Mouse (Mus musculus): Measurements from ENCODE around the gene Ptprg. TPM values are rescaled to one million over a fixed set of nuclear protein-coding genes. Genes with fewer than 3 reads are reported as not detected.
A peak's percentile ranks its signal among the peaks of the same experiment; 100 is the strongest.

Ptprg gene
- polyA plus RNA-seq (2015; fragmentation: Nextera tagmentation; extraction: Ambion mirVana), result 32.8 and 35.8 TPM in 2 replicates

- no peaks in the 10 kb centered on the region; the same call in 1 of the 2 replicates for H3K27me3 ChIP-seq
- WGBS, result under 1% methylated on average over 40 of the region's 40 CpGs
Measured at GRCm38 (mm10) chr14:11553273-11553665, at the start of gene Ptprg. Ptprg (plus strand) TSS chr14:11553532.

GRCm38 (mm10) chr14:11503803-11504365 is 49.4 kb upstream of the Ptprg start:
- H3K9ac ChIP-seq, result no peak overlapping the region
- no peak overlapping the region for H3K27ac ChIP-seq
- ATAC-seq, result 0 out of 2 replicates have a peak, but pooled peaks have one; percentile 39
- H3K27me3 ChIP-seq, result no peaks in the 10 kb centered on the region
- H3K4me2 ChIP-seq, result no peak overlapping the region
- no peak overlapping the region for H3K4me3 ChIP-seq
- H3K4me1 ChIP-seq, result 0 out of 2 replicates have a peak, but pooled peaks cover 7% of the 10 kb centered on the region
- 56% methylated on average over 7 of the region's 7 CpGs for WGBS
- no peaks in the 10 kb centered on the region for H3K36me3 ChIP-seq (ENCODE audit: poor library complexity, severe bottlenecking)
- H3K9me3 ChIP-seq (replicated peaks), result no peaks in the 10 kb centered on the region

More at GRCm38 (mm10) chr14:11553273-11553665, at the start of gene Ptprg:
- Histone ChIP-seq H3K27ac (peak within 1 kb of the TSS; percentile 97), H3K4me1 (peaks cover 26% of the 10 kb centered on the region), H3K4me3 (peak within 1 kb of the TSS; percentile 76), H3K9me3 (replicated peaks) (no peaks in the 10 kb centered on the region), H3K4me2 (peak within 1 kb of the TSS; percentile 79), H3K9ac (peak within 1 kb of the TSS; percentile 79), H3K36me3 (ENCODE audit: poor library complexity, severe bottlenecking) (no peaks in the 10 kb centered on the region)
- ATAC-seq, result peak; percentile 89

- no peak for ATAC-seq
- H3K4me2 ChIP-seq, result no peak overlapping the region
- 93% methylated on average over 1 of the region's 1 CpGs for WGBS
Measured at GRCm38 (mm10) chr14:11510173-11510572, 43.2 kb upstream of the Ptprg start.

GRCm38 (mm10) chr14:11519171-11519570 is 34.2 kb upstream of the Ptprg start:
- Histone ChIP-seq H3K36me3 (ENCODE audit: poor library complexity, severe bottlenecking) (no peaks in the 10 kb centered on the region), H3K4me3 (no peak overlapping the region), H3K4me1 (no peaks in the 10 kb centered on the region), H3K9me3 (replicated peaks) (no peaks in the 10 kb centered on the region), H3K27ac (no peak overlapping the region), H3K4me2 (no peak overlapping the region), H3K9ac (no peak overlapping the region), H3K27me3 (no peaks in the 10 kb centered on the region)
- WGBS, result 96% methylated on average over 2 of the region's 2 CpGs
- ATAC-seq, result no peak

More at GRCm38 (mm10) chr14:11510173-11510572, 43.2 kb upstream of the Ptprg start:
- no peaks in the 10 kb centered on the region for H3K36me3 ChIP-seq (ENCODE audit: poor library complexity, severe bottlenecking)
- no peak overlapping the region for H3K9ac ChIP-seq
- no peaks in the 10 kb centered on the region for H3K4me1 ChIP-seq
- H3K9me3 ChIP-seq (replicated peaks), result no peaks in the 10 kb centered on the region
- H3K27me3 ChIP-seq, result no peaks in the 10 kb centered on the region
- H3K4me3 ChIP-seq, result no peak overlapping the region
- H3K27ac ChIP-seq, result no peak overlapping the region

GRCm38 (mm10) chr14:11523052-11523451 is 30.3 kb upstream of the Ptprg start:
- Histone ChIP-seq H3K4me1 (no peaks in the 10 kb centered on the region), H3K4me2 (no peak overlapping the region), H3K27me3 (no peaks in the 10 kb centered on the region), H3K36me3 (ENCODE audit: poor library complexity, severe bottlenecking) (no peaks in the 10 kb centered on the region), H3K9ac (no peak overlapping the region), H3K4me3 (no peak overlapping the region), H3K27ac (no peak overlapping the region), H3K9me3 (replicated peaks) (no peaks in the 10 kb centered on the region)
- WGBS, result 89% methylated on average over 3 of the region's 3 CpGs
- ATAC-seq, result no peak

- Histone ChIP-seq H3K4me3 (no peak overlapping the region), H3K36me3 (ENCODE audit: poor library complexity, severe bottlenecking) (no peaks in the 10 kb centered on the region), H3K4me1 (peaks cover 14% of the 10 kb centered on the region), H3K9me3 (replicated peaks) (no peaks in the 10 kb centered on the region), H3K27ac (no peak overlapping the region), H3K4me2 (no peak overlapping the region), H3K9ac (no peak overlapping the region), H3K27me3 (no peaks in the 10 kb centered on the region)
- ATAC-seq, result no peak
- 96% methylated on average over 4 of the region's 4 CpGs for WGBS
Measured at GRCm38 (mm10) chr14:11529591-11529990, 23.7 kb upstream of the Ptprg start.

- peak; percentile 75; the same call in 1 of the 2 replicates for ATAC-seq
- Histone ChIP-seq H3K36me3 (ENCODE audit: poor library complexity, severe bottlenecking) (no peaks in the 10 kb centered on the region), H3K9me3 (replicated peaks) (no peaks in the 10 kb centered on the region), H3K4me2 (no peak overlapping the region), H3K9ac (no peak overlapping the region), H3K4me3 (no peak overlapping the region), H3K27ac (0 out of 2 replicates have a peak overlapping the region, but pooled peaks have one; percentile 6), H3K4me1 (peaks cover 17% of the 10 kb centered on the region), H3K27me3 (no peaks in the 10 kb centered on the region)
- 13% methylated on average over 1 of the region's 1 CpGs for WGBS
Measured at GRCm38 (mm10) chr14:11534456-11534855, 18.9 kb upstream of the Ptprg start.

DNA sequence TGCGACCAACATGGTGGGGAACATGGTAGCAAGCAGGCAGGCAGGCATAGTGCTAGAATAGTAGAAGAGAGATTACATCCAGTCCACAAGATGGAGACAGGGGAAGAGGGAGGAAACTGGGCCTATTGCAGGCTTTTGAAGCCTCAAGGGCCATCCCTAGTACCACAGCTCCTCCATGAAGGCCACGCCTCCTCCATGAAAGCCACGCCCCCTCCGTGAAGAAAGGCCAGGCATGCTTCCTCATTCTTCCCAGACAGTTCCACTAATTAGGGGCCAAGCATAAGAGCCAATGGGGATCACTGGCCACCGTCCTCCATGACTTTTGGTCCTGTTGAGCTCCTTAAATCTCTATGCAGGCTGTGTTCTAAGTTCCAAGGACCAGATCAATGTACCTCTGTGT is 17.2 kb upstream of the Ptprg start:
- Histone ChIP-seq H3K36me3 (ENCODE audit: poor library complexity, severe bottlenecking) (no peaks in the 10 kb centered on the region), H3K4me2 (no peak overlapping the region), H3K4me1 (peaks cover 17% of the 10 kb centered on the region), H3K4me3 (no peak overlapping the region), H3K9ac (no peak overlapping the region), H3K27ac (no peak overlapping the region), H3K9me3 (replicated peaks) (no peaks in the 10 kb centered on the region), H3K27me3 (no peaks in the 10 kb centered on the region)
- no peak for ATAC-seq
- 78% methylated on average over 5 of the region's 5 CpGs for WGBS

DNA sequence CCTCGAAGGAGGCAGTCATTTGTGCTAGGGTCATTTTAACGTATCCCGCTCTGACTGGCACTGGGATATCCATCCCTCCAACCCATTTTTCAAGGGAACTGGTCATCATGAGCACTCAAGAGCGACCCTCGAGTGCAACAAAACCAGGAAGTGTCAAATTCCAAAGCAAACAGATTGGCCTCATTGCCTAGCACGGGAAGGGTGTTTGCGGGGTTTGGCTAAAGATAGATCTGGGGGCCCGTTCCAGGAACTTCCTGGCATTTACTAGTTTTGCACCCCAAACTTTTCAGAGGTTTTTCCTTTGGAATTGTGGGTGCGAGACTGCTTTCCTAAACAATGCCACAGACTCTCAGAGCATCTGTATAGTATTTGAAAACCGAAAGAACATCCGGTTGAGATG is 1.4 kb upstream of the Ptprg start:
- Histone ChIP-seq H3K4me2 (peak overlapping the region; percentile 79), H3K36me3 (ENCODE audit: poor library complexity, severe bottlenecking) (no peaks in the 10 kb centered on the region), H3K9ac (0 out of 2 replicates have a peak overlapping the region, but pooled peaks have one; percentile 79), H3K4me3 (peak overlapping the region; percentile 76), H3K27me3 (no peaks in the 10 kb centered on the region; the same call in 1 of the 2 replicates), H3K9me3 (replicated peaks) (no peaks in the 10 kb centered on the region), H3K4me1 (peaks cover 24% of the 10 kb centered on the region), H3K27ac (no peak overlapping the region)
- WGBS, result 34% methylated on average over 11 of the region's 11 CpGs
- no peak for ATAC-seq

GRCm38 (mm10) chr14:11552521-11553272 is 635 bp upstream of the Ptprg start:
- peak; percentile 17 for ATAC-seq
- Histone ChIP-seq H3K27ac (peak overlapping the region; percentile 97), H3K27me3 (no peaks in the 10 kb centered on the region; the same call in 1 of the 2 replicates), H3K36me3 (ENCODE audit: poor library complexity, severe bottlenecking) (no peaks in the 10 kb centered on the region), H3K9me3 (replicated peaks) (no peaks in the 10 kb centered on the region), H3K4me2 (peak overlapping the region; percentile 79), H3K9ac (peak overlapping the region; percentile 79), H3K4me3 (peak overlapping the region; percentile 76), H3K4me1 (peaks cover 26% of the 10 kb centered on the region)
- WGBS, result 2% methylated on average over 33 of the region's 33 CpGs

GRCm38 (mm10) chr14:11553679-11554305 is 460 bp downstream of the Ptprg start:
- under 1% methylated on average over 45 of the region's 57 CpGs for WGBS
- Histone ChIP-seq H3K27ac (peak overlapping the region; percentile 97), H3K9me3 (replicated peaks) (no peaks in the 10 kb centered on the region), H3K4me2 (peak overlapping the region; percentile 79), H3K9ac (peak overlapping the region; percentile 79), H3K27me3 (no peaks in the 10 kb centered on the region; the same call in 1 of the 2 replicates), H3K4me3 (peak overlapping the region; percentile 76), H3K36me3 (ENCODE audit: poor library complexity, severe bottlenecking) (no peaks in the 10 kb centered on the region), H3K4me1 (peaks cover 26% of the 10 kb centered on the region)
- ATAC-seq, result peak; percentile 70; the same call in 1 of the 2 replicates
